Mouse (Mus musculus) small intestine, adult 10 weeks (tissue): ENCODE measurements around the gene Arl6ip5. TPM values are rescaled to one million over a fixed set of nuclear protein-coding genes. Genes with fewer than 3 reads are reported as not detected.

Experiments used
- polyA plus RNA-seq: library from polyadenylated mRNA; stranded (reverse); fragments of 350-450 nt; fragmentation: Illumina TruSeq; extraction: RNeasy Lipid Tissue Mini Kit (QIAGEN cat#74804); gene quantifications from one replicate; pipeline ENCODE4 v1.2.3, GENCODE M21; 2014; ENCODE audit warnings: low replicate concordance

Arl6ip5 gene
- 67.2 TPM for polyA plus RNA-seq

GRCm38 (mm10) chr6:97210191-97210961, at the start of gene Arl6ip5:
TSS of gene Arl6ip5 (plus strand) at chr6:97210689.

GRCm38 (mm10) chr6:97178491-97179366, 31.8 kb upstream of the Arl6ip5 start, which contains the start of gene Tmf1:
TSS of gene Tmf1 (minus strand) at chr6:97179122.

GRCm38 (mm10) chr6:97205439-97205885, 5.0 kb upstream of the Arl6ip5 start, which contains the start of gene Uba3:
TSS of gene Uba3 (minus strand) at chr6:97205647.

GRCm38 (mm10) chr6:97252711-97253221, 42.3 kb downstream of the Arl6ip5 start, which contains the start of gene Lmod3:
TSS of gene Lmod3 (minus strand) at chr6:97252759.

Other genes with a start within 250 kb of the Arl6ip5 start
- gene Fam19a4, start 150.3 kb upstream of the Arl6ip5 start, polyA plus RNA-seq, result not detected
- gene Eogt, start 61.5 kb upstream of the Arl6ip5 start, polyA plus RNA-seq, result 13.2 TPM
- gene Tmf1, start 31.6 kb upstream of the Arl6ip5 start, polyA plus RNA-seq, result 47.7 TPM
- 203 TPM for gene Uba3, start 5.0 kb upstream of the Arl6ip5 start, polyA plus RNA-seq
- not detected for gene Lmod3, start 42.1 kb downstream of the Arl6ip5 start, polyA plus RNA-seq